Mouse (Mus musculus): ENCODE data around the gene Dusp2. TPM values are rescaled to one million over a fixed set of nuclear protein-coding genes. Genes with fewer than 3 reads are reported as not detected.

The Dusp2 gene
- polyA plus RNA-seq (2015; fragmentation: Nextera tagmentation; extraction: Ambion mirVana) = 2.6 and 3.2 TPM in 2 replicates

GRCm38 (mm10) chr2:127335767-127336496 is at the start of gene Dusp2:
Dusp2 (plus strand) TSS chr2:127336159.
- Histone ChIP-seq H3K4me2 (replicated peaks; ENCODE audit: low read depth) (peak within 1 kb of the TSS; percentile 82), H3K36me3 (ENCODE audit: control insufficient read depth, insufficient read depth, low read length) (no peaks in the 10 kb centered on the region), H3K4me1 (replicated peaks; ENCODE audit: control insufficient read depth, insufficient read depth) (0 out of 2 replicates have a peak, but pooled peaks cover 2% of the 10 kb centered on the region), H3K27me3 (ENCODE audit: control insufficient read depth, insufficient read depth, low read length) (peaks cover 3% of the 10 kb centered on the region; the same call in 1 of the 2 replicates), H3K27ac (replicated peaks) (0 out of 2 replicates have a peak within 1 kb of the TSS, but pooled peaks have one; percentile 35), H3K4me3 (ENCODE audit: low read depth, low read length) (peak within 1 kb of the TSS; percentile 51), H3K9me3 (ENCODE audit: control insufficient read depth, low read length) (no peaks in the 10 kb centered on the region), H3K9ac (ENCODE audit: low read length) (peak within 1 kb of the TSS; percentile 57)
- under 1% methylated on average over 60 of the region's 76 CpGs for WGBS
- peak; percentile 71 for ATAC-seq (ENCODE audit: low FRiP score, low TSS enrichment)
- TF ChIP-seq EP300 (optimal IDR thresholded peaks at IDR 0.05) (no peak), CTCF (IDR thresholded peaks at IDR 0.05; ENCODE audit: low read depth) (no peak)
- DNase-seq (ENCODE audit: low spot score) = peak; percentile 63

DNA sequence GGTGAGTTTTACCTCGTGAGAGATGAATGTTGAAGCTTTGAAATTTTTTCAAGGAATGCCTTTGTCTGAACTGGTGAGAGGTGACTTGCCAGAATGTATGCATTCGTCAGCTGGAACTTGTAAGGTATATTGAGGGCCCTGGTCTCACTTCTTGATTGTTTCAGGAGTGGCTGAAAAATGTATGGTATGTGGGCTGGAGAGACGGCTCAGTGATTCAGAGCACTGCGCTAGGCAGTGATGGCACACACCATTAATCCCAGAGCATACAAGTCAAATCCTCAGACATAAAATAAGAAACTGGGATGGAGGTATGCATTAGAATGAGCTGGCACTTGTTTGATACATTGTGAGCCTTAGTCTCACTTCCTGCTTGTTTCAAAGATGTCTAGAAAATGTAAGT is 43.7 kb upstream of the Dusp2 start:
- H3K4me2 ChIP-seq (replicated peaks; ENCODE audit: low read depth) = no peak overlapping the region
- H3K9me3 ChIP-seq (ENCODE audit: control insufficient read depth, low read length) = no peaks in the 10 kb centered on the region
- H3K27ac ChIP-seq (replicated peaks) = no peak overlapping the region
- WGBS = 67% methylated on average over 4 of the region's 4 CpGs
- no peak overlapping the region for H3K4me3 ChIP-seq (ENCODE audit: low read depth, low read length)
- TF ChIP-seq CTCF (IDR thresholded peaks at IDR 0.05; ENCODE audit: low read depth) (no peak), EP300 (optimal IDR thresholded peaks at IDR 0.05) (no peak)
- ATAC-seq (ENCODE audit: low FRiP score, low TSS enrichment) (no peak), DNase-seq (ENCODE audit: low spot score) (no peak)
- H3K27me3 ChIP-seq (ENCODE audit: control insufficient read depth, insufficient read depth, low read length) = no peaks in the 10 kb centered on the region
- H3K4me1 ChIP-seq (replicated peaks; ENCODE audit: control insufficient read depth, insufficient read depth) = no peaks in the 10 kb centered on the region
- H3K36me3 ChIP-seq (ENCODE audit: control insufficient read depth, insufficient read depth, low read length) = peaks cover 23% of the 10 kb centered on the region
- H3K9ac ChIP-seq (ENCODE audit: low read length) = no peak overlapping the region

DNA sequence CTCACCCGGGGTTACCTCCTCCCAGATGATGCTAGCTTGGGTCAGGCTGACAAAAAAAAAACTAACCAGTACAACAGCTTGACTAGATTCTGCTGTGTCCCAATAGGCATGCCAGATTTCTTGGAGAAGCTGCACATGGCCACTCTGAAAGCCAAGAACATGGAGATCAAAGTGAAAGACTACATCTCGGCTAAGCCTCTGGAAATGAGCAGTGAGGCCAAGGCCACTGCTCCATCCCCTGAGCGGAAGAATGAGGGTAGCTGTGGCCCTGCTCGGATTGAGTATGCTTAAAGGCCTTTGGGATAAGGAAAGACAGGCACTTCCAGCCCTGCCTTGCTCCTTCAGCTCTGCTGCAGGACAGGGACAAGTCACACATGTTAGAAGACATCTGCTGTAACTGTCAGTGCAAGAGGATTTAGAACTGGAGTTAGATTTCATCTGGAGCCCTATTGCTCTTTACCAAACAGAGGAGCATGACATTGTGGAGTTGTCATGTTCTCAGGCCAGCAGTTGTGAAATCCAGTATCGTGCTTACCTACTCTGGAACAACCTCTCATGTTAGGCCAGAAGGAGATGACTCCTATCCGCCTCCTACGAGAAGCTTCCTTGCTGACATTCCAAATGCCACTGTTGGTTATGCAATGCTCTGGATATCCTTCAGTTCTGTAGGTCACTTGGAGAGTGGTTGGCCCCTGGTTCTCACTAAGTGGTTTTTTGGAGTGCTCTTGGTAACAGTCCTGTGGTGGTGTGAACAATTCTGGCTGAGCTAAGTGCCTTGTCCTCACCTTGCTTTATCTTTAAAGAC is 38.8 kb upstream of the Dusp2 start:
- TF ChIP-seq EP300 (optimal IDR thresholded peaks at IDR 0.05) (no peak), CTCF (IDR thresholded peaks at IDR 0.05; ENCODE audit: low read depth) (no peak)
- H3K27me3 ChIP-seq (ENCODE audit: control insufficient read depth, insufficient read depth, low read length) = no peaks in the 10 kb centered on the region
- no peaks in the 10 kb centered on the region for H3K4me1 ChIP-seq (replicated peaks; ENCODE audit: control insufficient read depth, insufficient read depth)
- H3K27ac ChIP-seq (replicated peaks) = no peak overlapping the region
- H3K9ac ChIP-seq (ENCODE audit: low read length) = no peak overlapping the region
- H3K4me3 ChIP-seq (ENCODE audit: low read depth, low read length) = no peak overlapping the region
- ATAC-seq (ENCODE audit: low FRiP score, low TSS enrichment) = peak; percentile 21; the same call in 1 of the 2 replicates
- 78% methylated on average over 7 of the region's 7 CpGs for WGBS
- DNase-seq (ENCODE audit: low spot score) = no peak
- no peaks in the 10 kb centered on the region for H3K9me3 ChIP-seq (ENCODE audit: control insufficient read depth, low read length)
- peaks cover 28% of the 10 kb centered on the region for H3K36me3 ChIP-seq (ENCODE audit: control insufficient read depth, insufficient read depth, low read length)
- no peak overlapping the region for H3K4me2 ChIP-seq (replicated peaks; ENCODE audit: low read depth)

- 97% methylated on average over 1 of the region's 1 CpGs for WGBS
- DNase-seq (ENCODE audit: low spot score) = no peak
- peaks cover 28% of the 10 kb centered on the region for H3K36me3 ChIP-seq (ENCODE audit: control insufficient read depth, insufficient read depth, low read length)
- H3K27me3 ChIP-seq (ENCODE audit: control insufficient read depth, insufficient read depth, low read length) = no peaks in the 10 kb centered on the region
- no peak overlapping the region for H3K27ac ChIP-seq (replicated peaks)
- no peak for ATAC-seq (ENCODE audit: low FRiP score, low TSS enrichment)
- no peaks in the 10 kb centered on the region for H3K4me1 ChIP-seq (replicated peaks; ENCODE audit: control insufficient read depth, insufficient read depth)
- no peak overlapping the region for H3K4me3 ChIP-seq (ENCODE audit: low read depth, low read length)
- TF ChIP-seq EP300 (optimal IDR thresholded peaks at IDR 0.05) (no peak), CTCF (IDR thresholded peaks at IDR 0.05; ENCODE audit: low read depth) (no peak)
- H3K4me2 ChIP-seq (replicated peaks; ENCODE audit: low read depth) = no peak overlapping the region
- H3K9ac ChIP-seq (ENCODE audit: low read length) = no peak overlapping the region
- no peaks in the 10 kb centered on the region for H3K9me3 ChIP-seq (ENCODE audit: control insufficient read depth, low read length)
Observed at GRCm38 (mm10) chr2:127298056-127298455, 37.9 kb upstream of the Dusp2 start.

DNA sequence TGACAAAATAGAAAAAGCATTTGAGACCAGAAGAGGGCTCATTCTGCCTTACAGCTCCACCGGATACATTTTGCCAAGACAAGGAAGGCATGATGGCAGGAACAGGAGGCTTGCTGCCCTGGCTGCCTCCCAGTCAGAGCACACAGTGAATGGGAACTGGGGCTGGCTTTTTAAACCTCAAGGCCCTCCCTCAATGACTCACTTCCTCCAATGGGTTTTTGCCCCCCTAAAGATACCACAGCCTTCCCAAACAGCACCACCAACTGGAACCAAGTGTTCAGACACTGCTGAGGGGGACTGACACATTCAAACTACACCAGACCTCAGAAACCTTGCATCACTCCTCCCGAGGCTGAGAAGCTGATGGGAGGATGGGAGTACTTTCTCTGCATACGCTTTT is 35.3 kb upstream of the Dusp2 start:
- DNase-seq (ENCODE audit: low spot score) (no peak), ATAC-seq (ENCODE audit: low FRiP score, low TSS enrichment) (no peak)
- H3K9ac ChIP-seq (ENCODE audit: low read length) = no peak overlapping the region
- peaks cover 27% of the 10 kb centered on the region; the same call in 1 of the 2 replicates for H3K36me3 ChIP-seq (ENCODE audit: control insufficient read depth, insufficient read depth, low read length)
- no peak overlapping the region for H3K4me2 ChIP-seq (replicated peaks; ENCODE audit: low read depth)
- TF ChIP-seq EP300 (optimal IDR thresholded peaks at IDR 0.05) (no peak), CTCF (IDR thresholded peaks at IDR 0.05; ENCODE audit: low read depth) (0 out of 2 replicates have a peak, but pooled peaks have one; percentile 9)
- WGBS = 73% methylated on average over 3 of the region's 3 CpGs
- no peak overlapping the region for H3K27ac ChIP-seq (replicated peaks)
- H3K4me1 ChIP-seq (replicated peaks; ENCODE audit: control insufficient read depth, insufficient read depth) = no peaks in the 10 kb centered on the region
- no peak overlapping the region for H3K4me3 ChIP-seq (ENCODE audit: low read depth, low read length)
- H3K27me3 ChIP-seq (ENCODE audit: control insufficient read depth, insufficient read depth, low read length) = no peaks in the 10 kb centered on the region
- no peaks in the 10 kb centered on the region for H3K9me3 ChIP-seq (ENCODE audit: control insufficient read depth, low read length)
